Mouse (Mus musculus): ENCODE data around the gene Olfr1161. TPM values are rescaled to one million over a fixed set of nuclear protein-coding genes. Genes with fewer than 3 reads are reported as not detected.

The Olfr1161 gene
- total and polyA plus RNA-seq, 3 experiments: not detected

Other genes with a start within 250 kb of the Olfr1161 start
Only the 20 nearest of the 23 such genes appear.
- gene Olfr1148, start 192.2 kb upstream of the Olfr1161 start, total RNA-seq (2012; rRNA removed): not detected in 2 replicates
- not detected in 2 replicates for gene Olfr1148, start 192.2 kb upstream of the Olfr1161 start, total RNA-seq (2014; rRNA removed)
- gene Olfr1148, start 192.2 kb upstream of the Olfr1161 start, polyA plus RNA-seq (2012; ENCODE audit: insufficient read length, low read depth): not detected in 2 replicates
- gene Olfr1150-ps1, start 178.8 kb upstream of the Olfr1161 start, total RNA-seq (2012; rRNA removed): not detected in 2 replicates
- not detected in 2 replicates for gene Olfr1150-ps1, start 178.8 kb upstream of the Olfr1161 start, total RNA-seq (2014; rRNA removed)
- gene Olfr1150-ps1, start 178.8 kb upstream of the Olfr1161 start, polyA plus RNA-seq (2012; ENCODE audit: insufficient read length, low read depth): not detected in 2 replicates
- gene Olfr1151, start 166.9 kb upstream of the Olfr1161 start, total RNA-seq (2012; rRNA removed): not detected in 2 replicates
- not detected in 2 replicates for gene Olfr1151, start 166.9 kb upstream of the Olfr1161 start, total RNA-seq (2014; rRNA removed)
- gene Olfr1151, start 166.9 kb upstream of the Olfr1161 start, polyA plus RNA-seq (2012; ENCODE audit: insufficient read length, low read depth): not detected in 2 replicates
- gene Olfr1152, start 156.3 kb upstream of the Olfr1161 start, total RNA-seq (2012; rRNA removed): not detected in 2 replicates
- gene Olfr1152, start 156.3 kb upstream of the Olfr1161 start, total RNA-seq (2014; rRNA removed): not detected in 2 replicates
- 0.04 and 0.05 TPM in 2 replicates for gene Olfr1152, start 156.3 kb upstream of the Olfr1161 start, polyA plus RNA-seq (2012; ENCODE audit: insufficient read length, low read depth)
- not detected in 2 replicates for gene Olfr1153, start 127.8 kb upstream of the Olfr1161 start, total RNA-seq (2012; rRNA removed)
- not detected in 2 replicates for gene Olfr1153, start 127.8 kb upstream of the Olfr1161 start, total RNA-seq (2014; rRNA removed)
- gene Olfr1153, start 127.8 kb upstream of the Olfr1161 start, polyA plus RNA-seq (2012; ENCODE audit: insufficient read length, low read depth): not detected in 2 replicates
- not detected in 2 replicates for gene Olfr1154, start 117.6 kb upstream of the Olfr1161 start, total RNA-seq (2012; rRNA removed)
- gene Olfr1154, start 117.6 kb upstream of the Olfr1161 start, total RNA-seq (2014; rRNA removed): not detected in 2 replicates
- gene Olfr1154, start 117.6 kb upstream of the Olfr1161 start, polyA plus RNA-seq (2012; ENCODE audit: insufficient read length, low read depth): not detected in 2 replicates
- gene Olfr1155, start 77.6 kb upstream of the Olfr1161 start, total RNA-seq (2012; rRNA removed): not detected in 2 replicates
- not detected in 2 replicates for gene Olfr1155, start 77.6 kb upstream of the Olfr1161 start, total RNA-seq (2014; rRNA removed)
- not detected in 2 replicates for gene Olfr1155, start 77.6 kb upstream of the Olfr1161 start, polyA plus RNA-seq (2012; ENCODE audit: insufficient read length, low read depth)
- gene Olfr1156, start 69.7 kb upstream of the Olfr1161 start, total RNA-seq (2012; rRNA removed): not detected in 2 replicates
- gene Olfr1156, start 69.7 kb upstream of the Olfr1161 start, total RNA-seq (2014; rRNA removed): not detected in 2 replicates
- not detected in 2 replicates for gene Olfr1156, start 69.7 kb upstream of the Olfr1161 start, polyA plus RNA-seq (2012; ENCODE audit: insufficient read length, low read depth)
- gene Olfr1157, start 54.5 kb upstream of the Olfr1161 start, total RNA-seq (2012; rRNA removed): not detected in 2 replicates
- gene Olfr1157, start 54.5 kb upstream of the Olfr1161 start, total RNA-seq (2014; rRNA removed): not detected in 2 replicates
- not detected in 2 replicates for gene Olfr1157, start 54.5 kb upstream of the Olfr1161 start, polyA plus RNA-seq (2012; ENCODE audit: insufficient read length, low read depth)
- not detected in 2 replicates for gene Olfr74, start 48.1 kb upstream of the Olfr1161 start, total RNA-seq (2012; rRNA removed)
- not detected in 2 replicates for gene Olfr74, start 48.1 kb upstream of the Olfr1161 start, total RNA-seq (2014; rRNA removed)
- gene Olfr74, start 48.1 kb upstream of the Olfr1161 start, polyA plus RNA-seq (2012; ENCODE audit: insufficient read length, low read depth): not detected in 2 replicates
- not detected in 2 replicates for gene Olfr1158, start 32.7 kb upstream of the Olfr1161 start, total RNA-seq (2012; rRNA removed)
- gene Olfr1158, start 32.7 kb upstream of the Olfr1161 start, total RNA-seq (2014; rRNA removed): not detected in 2 replicates
- gene Olfr1158, start 32.7 kb upstream of the Olfr1161 start, polyA plus RNA-seq (2012; ENCODE audit: insufficient read length, low read depth): not detected in 2 replicates
- not detected in 2 replicates for gene Olfr1160, start 14.5 kb upstream of the Olfr1161 start, total RNA-seq (2012; rRNA removed)
- not detected in 2 replicates for gene Olfr1160, start 14.5 kb upstream of the Olfr1161 start, total RNA-seq (2014; rRNA removed)
- gene Olfr1160, start 14.5 kb upstream of the Olfr1161 start, polyA plus RNA-seq (2012; ENCODE audit: insufficient read length, low read depth): not detected in 2 replicates
- gene Olfr73, start 14.9 kb downstream of the Olfr1161 start, total RNA-seq (2012; rRNA removed): not detected in 2 replicates
- not detected in 2 replicates for gene Olfr73, start 14.9 kb downstream of the Olfr1161 start, total RNA-seq (2014; rRNA removed)
- not detected in 2 replicates for gene Olfr73, start 14.9 kb downstream of the Olfr1161 start, polyA plus RNA-seq (2012; ENCODE audit: insufficient read length, low read depth)
- gene Olfr1162, start 28.4 kb downstream of the Olfr1161 start, total RNA-seq (2012; rRNA removed): not detected in 2 replicates
- gene Olfr1162, start 28.4 kb downstream of the Olfr1161 start, total RNA-seq (2014; rRNA removed): not detected in 2 replicates
- gene Olfr1162, start 28.4 kb downstream of the Olfr1161 start, polyA plus RNA-seq (2012; ENCODE audit: insufficient read length, low read depth): not detected in 2 replicates
- not detected in 2 replicates for gene Olfr1163, start 49.1 kb downstream of the Olfr1161 start, total RNA-seq (2012; rRNA removed)
- not detected in 2 replicates for gene Olfr1163, start 49.1 kb downstream of the Olfr1161 start, total RNA-seq (2014; rRNA removed)
- not detected in 2 replicates for gene Olfr1163, start 49.1 kb downstream of the Olfr1161 start, polyA plus RNA-seq (2012; ENCODE audit: insufficient read length, low read depth)
- not detected in 2 replicates for gene Olfr1164, start 71.2 kb downstream of the Olfr1161 start, total RNA-seq (2012; rRNA removed)
- not detected in 2 replicates for gene Olfr1164, start 71.2 kb downstream of the Olfr1161 start, total RNA-seq (2014; rRNA removed)
- gene Olfr1164, start 71.2 kb downstream of the Olfr1161 start, polyA plus RNA-seq (2012; ENCODE audit: insufficient read length, low read depth): not detected in 2 replicates
- not detected in 2 replicates for gene Olfr1166, start 105.5 kb downstream of the Olfr1161 start, total RNA-seq (2012; rRNA removed)
- not detected in 2 replicates for gene Olfr1166, start 105.5 kb downstream of the Olfr1161 start, total RNA-seq (2014; rRNA removed)
- gene Olfr1166, start 105.5 kb downstream of the Olfr1161 start, polyA plus RNA-seq (2012; ENCODE audit: insufficient read length, low read depth): not detected in 2 replicates
- gene Olfr1167, start 132.4 kb downstream of the Olfr1161 start, total RNA-seq (2012; rRNA removed): not detected in 2 replicates
- not detected in 2 replicates for gene Olfr1167, start 132.4 kb downstream of the Olfr1161 start, total RNA-seq (2014; rRNA removed)
- 0.10 and 0.15 TPM in 2 replicates for gene Olfr1167, start 132.4 kb downstream of the Olfr1161 start, polyA plus RNA-seq (2012; ENCODE audit: insufficient read length, low read depth)
- not detected in 2 replicates for gene Olfr1168, start 159.1 kb downstream of the Olfr1161 start, total RNA-seq (2012; rRNA removed)
- not detected in 2 replicates for gene Olfr1168, start 159.1 kb downstream of the Olfr1161 start, total RNA-seq (2014; rRNA removed)
- not detected in 2 replicates for gene Olfr1168, start 159.1 kb downstream of the Olfr1161 start, polyA plus RNA-seq (2012; ENCODE audit: insufficient read length, low read depth)
- not detected in 2 replicates for gene Olfr1170, start 205.6 kb downstream of the Olfr1161 start, total RNA-seq (2012; rRNA removed)
- not detected in 2 replicates for gene Olfr1170, start 205.6 kb downstream of the Olfr1161 start, total RNA-seq (2014; rRNA removed)
- gene Olfr1170, start 205.6 kb downstream of the Olfr1161 start, polyA plus RNA-seq (2012; ENCODE audit: insufficient read length, low read depth): not detected in 2 replicates

Data from CH12.LX (cell line).